Mouse (Mus musculus) layer of hippocampus, adult 2 months (tissue): ENCODE measurements around the gene Pxmp4. TPM values are rescaled to one million over a fixed set of nuclear protein-coding genes. Genes with fewer than 3 reads are reported as not detected.
A peak's percentile ranks its signal among the peaks of the same experiment; 100 is the strongest.

ENCODE experiments used
- DNase-seq, 2 experiments: peaks; one replicate each; pipeline ENCODE4 v3.0.0; 2022; ENCODE audit warnings: low spot score in 2 of 2
- H3K27ac ChIP-seq: fragments of 200-600 bp; 2 replicates; pipeline ENCODE4 v1.8.1; 2022
- H3K4me3 ChIP-seq: fragments of 200-600 bp; 2 replicates; pipeline ENCODE4 v1.8.1; 2022; ENCODE audit warnings: mild to moderate bottlenecking
- CTCF ChIP-seq: fragments of 200-600 bp; conservative IDR thresholded peaks from 2 replicates; pipeline ENCODE4 v1.8.1; 2022; ENCODE audit warnings: antibody characterized with exemption, mild to moderate bottlenecking, moderate library complexity
- total RNA-seq, 2 experiments: library from RNA; stranded (reverse); gene quantifications; 2 replicates each; pipeline ENCODE4 v1.2.3; 2021

The Pxmp4 gene
- total RNA-seq, 2 experiments from 2014 or later = 10.7 to 13.7 TPM

- TF ChIP-seq CTCF = no peak
- Histone ChIP-seq H3K4me3 (peak overlapping the region; percentile 86), H3K27ac (peak overlapping the region; percentile 56)
- no peak for DNase-seq
These were observed 648 bp upstream of the Pxmp4 start for GRCm38 (mm10) chr2:154604156-154604555.

- H3K4me3 ChIP-seq = peak overlapping the region; percentile 86
- no peak for DNase-seq
- TF ChIP-seq CTCF = no peak
- peak overlapping the region; percentile 91 for H3K27ac ChIP-seq
These were observed 386 bp downstream of the Pxmp4 start for GRCm38 (mm10) chr2:154603007-154603637.

GRCm38 (mm10) chr2:154601324-154601723, 2.2 kb downstream of the Pxmp4 start:
- H3K27ac ChIP-seq = no peak overlapping the region
- no peak for TF ChIP-seq CTCF
- H3K4me3 ChIP-seq = no peak overlapping the region
- DNase-seq = no peak

GRCm38 (mm10) chr2:154600586-154600985, 2.9 kb downstream of the Pxmp4 start:
- no peak for DNase-seq
- peak; percentile 24 for TF ChIP-seq CTCF
- H3K27ac ChIP-seq = no peak overlapping the region
- no peak overlapping the region for H3K4me3 ChIP-seq

- no peak for DNase-seq
- no peak for TF ChIP-seq CTCF
These were observed 6.1 kb downstream of the Pxmp4 start for GRCm38 (mm10) chr2:154597399-154597798.

GRCm38 (mm10) chr2:154595775-154596174, 7.7 kb downstream of the Pxmp4 start:
- no peak for TF ChIP-seq CTCF
- Histone ChIP-seq H3K27ac (no peak overlapping the region), H3K4me3 (no peak overlapping the region)
- DNase-seq = no peak

More at GRCm38 (mm10) chr2:154597399-154597798, 6.1 kb downstream of the Pxmp4 start:
- Histone ChIP-seq H3K27ac (no peak overlapping the region), H3K4me3 (no peak overlapping the region)

- Histone ChIP-seq H3K27ac (no peak overlapping the region), H3K4me3 (no peak overlapping the region)
- peak; percentile 75 for TF ChIP-seq CTCF
- DNase-seq = no peak
These were observed 10.5 kb downstream of the Pxmp4 start for GRCm38 (mm10) chr2:154593025-154593424.

- Histone ChIP-seq H3K27ac (no peak overlapping the region), H3K4me3 (no peak overlapping the region)
- no peak for TF ChIP-seq CTCF
- DNase-seq = no peak
These were observed 12.3 kb downstream of the Pxmp4 start for GRCm38 (mm10) chr2:154591239-154591638.

- no peak for DNase-seq
- H3K27ac ChIP-seq = no peak overlapping the region
- H3K4me3 ChIP-seq = no peak overlapping the region
- TF ChIP-seq CTCF = no peak
These were observed 14.5 kb downstream of the Pxmp4 start for GRCm38 (mm10) chr2:154589051-154589450.

- Histone ChIP-seq H3K4me3 (no peak overlapping the region), H3K27ac (no peak overlapping the region)
- peak; percentile 66 for TF ChIP-seq CTCF
- peak in 1 of 2 experiments; percentile 47 for DNase-seq
These were observed 17.1 kb downstream of the Pxmp4 start for GRCm38 (mm10) chr2:154586405-154586804.

- no peak for TF ChIP-seq CTCF
- Histone ChIP-seq H3K27ac (peak overlapping the region; percentile 43; the same call in 1 of the 2 replicates), H3K4me3 (no peak overlapping the region)
- no peak for DNase-seq
These were observed 18.4 kb downstream of the Pxmp4 start for GRCm38 (mm10) chr2:154584931-154585601.

- H3K4me3 ChIP-seq = no peak overlapping the region
- no peak for TF ChIP-seq CTCF
- H3K27ac ChIP-seq = peak overlapping the region; percentile 43; the same call in 1 of the 2 replicates
- DNase-seq = peak; percentile 93 to 94
These were observed 19.3 kb downstream of the Pxmp4 start for GRCm38 (mm10) chr2:154583906-154584872.

- DNase-seq = no peak
- TF ChIP-seq CTCF = peak; percentile 39
- H3K27ac ChIP-seq = no peak overlapping the region
- H3K4me3 ChIP-seq = no peak overlapping the region
These were observed 22.1 kb downstream of the Pxmp4 start for GRCm38 (mm10) chr2:154581421-154581820.
